Mouse (Mus musculus) liver, adult (tissue): ENCODE measurements around the gene Fxyd7.
A peak's percentile ranks its signal among the peaks of the same experiment; 100 is the strongest.

ENCODE experiments used
- GATA4 ChIP-seq: IDR thresholded peaks from 2 replicates; pipeline ENCODE4 v1.6.1; 2014; ENCODE audit warnings: mild to moderate bottlenecking, low read length; ENCODE audit not compliant: insufficient replicate concordance

Gene Fxyd7

GRCm38 (mm10) chr7:31059108-31059507, 7.8 kb upstream of the Fxyd7 start, which contains the start of gene Lgi4:
Lgi4 (plus strand) TSS chr7:31059342.
- TF ChIP-seq GATA4: no peak

- TF ChIP-seq GATA4: no peak
These were observed 6.9 kb upstream of the Fxyd7 start for GRCm38 (mm10) chr7:31058211-31058610.

- no peak for TF ChIP-seq GATA4
These were observed 6.5 kb upstream of the Fxyd7 start for GRCm38 (mm10) chr7:31057730-31058129.

DNA sequence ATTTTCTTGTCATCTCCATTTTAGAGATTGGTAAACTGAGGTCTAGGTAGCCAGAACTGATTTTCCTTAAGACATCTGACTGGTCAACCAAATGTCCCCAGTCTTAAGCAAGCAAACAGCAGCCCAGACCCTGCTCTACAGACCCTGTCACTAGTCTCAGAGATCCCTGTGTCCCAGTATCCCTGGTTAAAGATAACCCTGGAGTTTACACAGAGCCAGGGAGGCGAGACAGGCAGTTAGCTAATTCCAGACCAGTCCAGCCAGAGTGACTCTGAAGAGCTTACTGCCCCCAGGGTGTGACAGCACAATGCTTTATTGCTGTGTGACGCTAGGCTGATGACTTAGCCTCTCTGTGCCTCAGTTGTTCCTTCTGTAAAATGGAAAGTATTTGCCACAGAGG, 5.8 kb upstream of the Fxyd7 start, which contains the start of gene Fxyd1:
TSS of gene Fxyd1 (minus strand) at position 129 of the 400 bp plus-strand sequence.
- TF ChIP-seq GATA4: peak; percentile 35; the same call in 1 of the 2 replicates

DNA sequence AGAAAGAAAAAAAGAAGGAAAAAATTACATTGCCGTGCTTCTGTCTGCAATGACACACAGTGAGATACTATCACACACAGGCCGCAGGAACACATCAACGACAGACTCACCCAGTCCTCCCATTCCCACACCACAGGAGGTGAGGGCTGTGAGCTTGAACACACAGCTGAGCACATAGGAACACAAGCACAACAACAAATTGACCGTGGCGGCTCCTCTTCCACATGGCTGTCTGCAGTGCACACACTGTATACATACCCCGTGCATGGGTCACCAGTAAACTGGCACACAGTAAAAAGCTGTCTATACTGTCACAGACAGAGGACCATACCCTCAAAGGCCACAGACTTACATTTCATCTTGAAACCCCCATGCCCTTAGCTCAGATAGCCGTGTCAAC, 5.2 kb upstream of the Fxyd7 start:
- no peak for TF ChIP-seq GATA4

GRCm38 (mm10) chr7:31055883-31056282, 4.6 kb upstream of the Fxyd7 start:
- TF ChIP-seq GATA4: peak; percentile 96

DNA sequence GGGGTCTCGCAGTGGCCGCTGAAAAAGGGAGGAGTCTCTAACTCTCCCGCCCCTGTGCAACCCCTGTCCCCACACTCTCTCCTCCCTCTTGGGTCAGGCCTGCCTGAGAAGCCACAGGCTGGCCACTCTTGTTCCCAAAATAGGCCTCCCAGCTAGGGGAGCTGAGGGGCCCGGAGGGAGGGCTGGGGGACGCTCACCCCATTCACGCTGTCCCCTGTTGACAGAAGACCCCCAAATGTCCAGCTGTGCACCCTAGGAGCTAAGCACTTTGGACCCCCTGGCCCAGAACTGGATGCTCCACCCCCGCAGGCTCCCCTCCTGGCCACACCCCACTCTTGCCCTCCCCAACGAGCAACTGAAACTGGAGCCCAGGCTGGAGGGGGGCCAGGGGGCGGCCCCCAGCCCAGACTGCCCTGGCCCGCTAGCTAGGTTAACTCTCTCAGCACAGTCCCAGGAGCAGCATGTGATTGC, 4.1 kb upstream of the Fxyd7 start:
- no peak for TF ChIP-seq GATA4

DNA sequence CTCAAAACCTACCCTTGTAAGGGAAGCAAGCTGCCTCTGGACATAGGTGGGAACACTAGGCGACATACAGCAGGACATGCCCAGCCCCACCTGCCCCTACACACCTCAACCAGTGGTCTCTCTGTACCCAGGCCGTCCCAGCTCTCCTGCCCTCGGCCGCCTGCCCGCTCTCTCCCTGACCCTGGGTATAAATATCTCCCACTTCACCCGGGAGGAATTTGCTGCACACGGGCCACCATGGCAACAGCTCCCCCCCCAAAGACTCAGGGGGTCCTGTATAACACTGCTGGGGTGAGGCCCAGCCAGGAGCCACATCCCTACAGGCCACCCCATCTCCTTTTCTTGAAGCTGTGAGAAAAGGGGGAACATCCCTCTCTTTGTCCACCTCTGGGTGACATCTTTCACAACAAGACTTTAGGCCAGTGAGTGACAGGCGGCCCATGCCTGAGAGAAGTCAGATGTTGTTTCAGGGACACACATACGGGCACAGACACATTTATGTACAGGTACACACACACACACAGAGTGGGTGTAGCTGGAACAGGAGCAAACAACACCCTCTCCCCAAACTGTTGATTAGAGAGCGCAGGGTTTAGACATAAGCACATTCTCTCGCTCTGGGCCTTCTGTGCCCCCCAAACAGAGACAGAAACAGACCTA, 3.5 kb upstream of the Fxyd7 start:
- no peak for TF ChIP-seq GATA4

- no peak for TF ChIP-seq GATA4
These were observed 2.7 kb upstream of the Fxyd7 start for GRCm38 (mm10) chr7:31053882-31054447.

- TF ChIP-seq GATA4: no peak
These were observed 1.6 kb upstream of the Fxyd7 start for GRCm38 (mm10) chr7:31052636-31053434.

DNA sequence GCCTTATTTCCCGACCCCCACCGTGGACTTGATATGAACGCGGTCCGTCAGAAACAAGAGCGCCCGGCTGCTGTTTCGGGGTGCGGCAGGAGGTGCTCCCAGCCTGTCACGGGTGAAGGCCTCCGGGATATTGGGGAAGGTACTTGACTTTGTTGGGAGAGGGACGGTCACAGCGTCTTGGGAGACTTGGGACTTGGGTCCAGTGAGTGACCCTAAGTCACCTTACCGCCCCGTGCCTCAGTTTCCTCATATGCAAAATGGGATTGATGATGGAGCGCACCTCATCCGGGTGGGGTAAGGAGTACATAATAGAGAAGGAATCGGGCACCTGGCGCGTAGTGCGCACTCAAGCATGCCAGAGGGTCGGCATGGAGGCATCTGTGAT, 976 bp upstream of the Fxyd7 start:
- TF ChIP-seq GATA4: no peak

- no peak for TF ChIP-seq GATA4
These were observed 346 bp downstream of the Fxyd7 start for GRCm38 (mm10) chr7:31050921-31051320.

GRCm38 (mm10) chr7:31050487-31050886, 780 bp downstream of the Fxyd7 start:
- no peak for TF ChIP-seq GATA4

GRCm38 (mm10) chr7:31049846-31050281, 1.4 kb downstream of the Fxyd7 start:
- no peak for TF ChIP-seq GATA4

DNA sequence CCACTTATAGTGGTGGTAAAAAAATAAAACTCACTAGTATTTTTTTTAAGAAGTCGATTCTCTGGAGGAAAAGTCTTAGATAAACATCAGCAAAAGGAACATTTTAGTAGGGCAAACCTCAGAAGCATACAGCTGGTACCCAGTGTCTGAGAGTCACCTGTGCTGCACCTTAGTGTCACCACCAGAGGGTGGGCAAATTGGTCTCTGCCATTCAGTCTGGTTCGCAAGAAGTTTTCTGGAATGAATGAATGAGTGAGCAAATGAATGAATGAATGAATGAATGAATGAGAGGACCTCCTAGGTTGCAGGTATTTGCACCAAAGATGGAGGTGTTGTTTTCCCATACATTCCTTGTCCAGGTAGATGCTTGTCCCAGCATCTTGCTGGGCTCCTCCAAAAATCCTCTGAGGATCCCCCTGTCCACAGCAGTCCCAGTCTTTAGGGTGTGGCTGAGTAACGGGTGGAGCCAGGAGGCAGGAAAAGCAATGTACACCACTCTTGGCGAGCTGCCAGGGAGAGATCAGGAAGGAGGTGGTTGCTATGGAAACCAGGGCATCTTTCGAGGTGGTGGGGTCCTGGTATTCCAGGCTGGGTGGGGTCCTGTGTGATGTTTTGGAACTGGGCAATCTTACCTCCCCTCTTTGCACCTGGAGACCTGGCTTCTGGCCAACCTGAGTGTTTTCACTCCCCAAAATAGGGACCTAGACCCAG, 2.0 kb downstream of the Fxyd7 start:
- TF ChIP-seq GATA4: no peak

GRCm38 (mm10) chr7:31042431-31042910, 8.8 kb downstream of the Fxyd7 start, which contains the start of gene Fxyd5:
Fxyd5 (minus strand) TSS chr7:31042481.
- TF ChIP-seq GATA4: no peak
